7 mouse cellular contexts compared by ENCODE assay signal in genomic region chr2:84670569-84670933, GRCm38 (mm10). TPM values are rescaled to one million over a fixed set of nuclear protein-coding genes. Genes with fewer than 3 reads are reported as not detected.
DNase-seq lines count a peak whose midpoint lies in the region; ATAC-seq lines count a peak whose summit lies in the region.

TSS of gene Selenoh (minus strand) at chr2:84670770.

- peaks cover 8% of the 10 kb centered on the region for H3K4me1 ChIP-seq in intestine, embryonic 16.5 days (ENCODE audit: control insufficient read depth, insufficient read depth, low read length)
- H3K4me1 ChIP-seq in midbrain, embryonic 11.5 days (ENCODE audit: control insufficient read depth, insufficient read depth, low read length), result peaks cover 4% of the 10 kb centered on the region; the same call in 1 of the 2 replicates

- H3K9me3 ChIP-seq in intestine, embryonic 16.5 days (ENCODE audit: control insufficient read depth, low read length), result no peaks in the 10 kb centered on the region
- no peaks in the 10 kb centered on the region for H3K9me3 ChIP-seq in midbrain, embryonic 11.5 days (ENCODE audit: control insufficient read depth, low read length)

- ATAC-seq in intestine, embryonic 16.5 days, result peak; percentile 95
- ATAC-seq in midbrain, embryonic 11.5 days (ENCODE audit: low FRiP score), result peak; percentile 97

- H3K9ac ChIP-seq in intestine, embryonic 16.5 days (ENCODE audit: low read depth, low read length), result peak within 1 kb of the TSS; percentile 98
- peak within 1 kb of the TSS; percentile 91 for H3K9ac ChIP-seq in midbrain, embryonic 11.5 days (ENCODE audit: low read length)

- DNase-seq in adrenal gland, adult 2 months, result peak; percentile 85
- peak; percentile 92 for DNase-seq in embryo, embryonic 11.5 days (ENCODE audit: low read depth, low spot score)
- peak; percentile 72 to 84 for DNase-seq in gastrocnemius, postnatal 4 days (ENCODE audit: low spot score in 2 of 2)
- peak; percentile 83 to 85 for DNase-seq in left cerebral cortex, postnatal 36 days (ENCODE audit: low spot score in 2 of 2)
- peak; percentile 98 for DNase-seq in midbrain, embryonic 11.5 days (ENCODE audit: low spot score, missing footprints)
- DNase-seq in skeletal muscle tissue, adult 2 months (ENCODE audit: low read depth, low spot score), result peak; percentile 46

- H3K27ac ChIP-seq in intestine, embryonic 16.5 days (ENCODE audit: low read length), result peak within 1 kb of the TSS; percentile 92
- H3K27ac ChIP-seq in midbrain, embryonic 11.5 days (ENCODE audit: low read depth, low read length), result peak within 1 kb of the TSS; percentile 80

- under 1% methylated on average over 20 of the region's 20 CpGs for WGBS in intestine, embryonic 16.5 days
- under 1% methylated on average over 20 of the region's 20 CpGs for WGBS in midbrain, embryonic 11.5 days

- H3K4me3 ChIP-seq in intestine, embryonic 16.5 days (ENCODE audit: low read length), result peak within 1 kb of the TSS; percentile 97
- peak within 1 kb of the TSS; percentile 72 for H3K4me3 ChIP-seq in midbrain, embryonic 11.5 days (ENCODE audit: low read depth, low read length)

- no peaks in the 10 kb centered on the region for H3K36me3 ChIP-seq in intestine, embryonic 16.5 days (ENCODE audit: control insufficient read depth, insufficient read depth, low read length)
- peaks cover 3% of the 10 kb centered on the region; the same call in 1 of the 2 replicates for H3K36me3 ChIP-seq in midbrain, embryonic 11.5 days (ENCODE audit: control insufficient read depth, insufficient read depth, low read length)

- H3K27me3 ChIP-seq in intestine, embryonic 16.5 days (replicated peaks; ENCODE audit: control insufficient read depth, insufficient read depth, low read length), result no peaks in the 10 kb centered on the region
- no peaks in the 10 kb centered on the region for H3K27me3 ChIP-seq in midbrain, embryonic 11.5 days (ENCODE audit: control insufficient read depth, insufficient read depth, low read length)

- intact Hi-C loops in left cerebral cortex, postnatal 36 days (cut with DNase I), result no loop called here

- H3K4me2 ChIP-seq in intestine, embryonic 16.5 days (ENCODE audit: low read depth, low read length), result peak within 1 kb of the TSS; percentile 71
- H3K4me2 ChIP-seq in midbrain, embryonic 11.5 days, result peak within 1 kb of the TSS; percentile 56

RNA-seq across cellular contexts. Expression of gene Selenoh, which starts in this region (rescaled TPM):
- 10 to 100 TPM; 19.2 to 29.8 TPM for total RNA-seq in adrenal gland, adult 2 months (2021)
- polyA plus RNA-seq in adrenal gland, adult 2 months (2012; rRNA removed), result 42.2 and 63.0 TPM in 2 replicates
- total RNA-seq in gastrocnemius, postnatal 4 days (2021), result 10 to 100 TPM; 32.2 to 49.9 TPM
- polyA plus RNA-seq in intestine, embryonic 16.5 days (2015; fragmentation: Nextera tagmentation; extraction: Ambion mirVana), result 184 and 206 TPM in 2 replicates
- 10 to 100 TPM; 35.5 to 41.2 TPM for total RNA-seq in left cerebral cortex, postnatal 36 days (2021)
- polyA plus RNA-seq in midbrain, embryonic 11.5 days (2014; fragmentation: Nextera tagmentation; extraction: Ambion mirVana), result 450 and 473 TPM in 2 replicates

Comparison
In these comparisons a context has a peak if more than half of its experiments do, and no peak if none do; other contexts are left out.
1. Peak in every context shown above with its lines: DNase-seq, ATAC-seq, H3K4me3 ChIP-seq and H3K27ac ChIP-seq.
2. DNase-seq: peak in every context shown above with its lines; median percentile 98 in midbrain, embryonic 11.5 days; 92 in embryo, embryonic 11.5 days; 85 in adrenal gland, adult 2 months; 84 in left cerebral cortex, postnatal 36 days; 78 in gastrocnemius, postnatal 4 days; 46 in skeletal muscle tissue, adult 2 months.